Mouse (Mus musculus) stomach, embryonic 15.5 days (tissue): ENCODE data around the gene Sirpa. TPM values are rescaled to one million over a fixed set of nuclear protein-coding genes. Genes with fewer than 3 reads are reported as not detected.

ENCODE experiments used
- ATAC-seq: fragments of 200-750 bp; cut with Nextera tagmentation; 2 replicates; pipeline ENCODE4 v1.8.0; 2017; ENCODE audit warnings: low read depth, moderate number of reproducible peaks, moderate TSS enrichment; ENCODE audit not compliant: insufficient read depth, low FRiP score
- H3K27ac ChIP-seq: fragments of 300-500 bp; sonication (generic); 2 replicates; pipeline ENCODE4 v1.5.1; 2015; ENCODE audit warnings: mild to moderate bottlenecking, inconsistent platforms
- H3K27me3 ChIP-seq: fragments of 300-500 bp; sonication (generic); replicated peaks from 2 replicates; pipeline ENCODE4 v1.6.1; 2015; ENCODE audit warnings: inconsistent platforms
- H3K36me3 ChIP-seq: fragments of 300-500 bp; sonication (generic); 2 replicates; pipeline ENCODE4 v1.6.1; 2015; ENCODE audit warnings: inconsistent platforms
- H3K4me1 ChIP-seq: fragments of 300-500 bp; sonication (generic); 2 replicates; pipeline ENCODE4 v1.6.1; 2015; ENCODE audit warnings: inconsistent platforms
- H3K4me2 ChIP-seq: fragments of 300-500 bp; sonication (generic); 2 replicates; pipeline ENCODE4 v1.6.1; 2015; ENCODE audit warnings: mild to moderate bottlenecking, inconsistent platforms
- H3K4me3 ChIP-seq: fragments of 300-500 bp; sonication (generic); replicated peaks from 2 replicates; pipeline ENCODE4 v1.5.1; 2015; ENCODE audit warnings: inconsistent platforms
- H3K9ac ChIP-seq: fragments of 300-500 bp; sonication (generic); 2 replicates; pipeline ENCODE4 v1.6.1; 2015; ENCODE audit warnings: inconsistent platforms
- H3K9me3 ChIP-seq: fragments of 300-500 bp; sonication (generic); 2 replicates; pipeline ENCODE4 v1.6.1; 2016; ENCODE audit warnings: inconsistent platforms
- WGBS: fragments of 180-500 bp; shearing (Covaris S2); methylation state at CpG from one replicate; pipeline ENCODE4 v1.1.7; 2015; 5-methylcytosine and 5-hydroxymethylcytosine counted together
- polyA plus RNA-seq: library from polyadenylated mRNA; unstranded; fragments of >200 nt; fragmentation: Nextera tagmentation; extraction: Ambion mirVana; gene quantifications from 2 replicates; pipeline ENCODE4 v1.2.1, GENCODE M21; 2015

Gene Sirpa
- polyA plus RNA-seq, 1 experiment from 2014 or later: 30.8 TPM

GRCm38 (mm10) chr2:129658796-129659195 lies 66.2 kb downstream of the Sirpa start:
- 75% methylated on average over 4 of the region's 4 CpGs for WGBS
- no peak for ATAC-seq
- no peaks in the 10 kb centered on the region for H3K4me1 ChIP-seq
- H3K9me3 ChIP-seq: no peaks in the 10 kb centered on the region
- H3K9ac ChIP-seq: no peak overlapping the region
- no peak overlapping the region for H3K4me2 ChIP-seq
- no peaks in the 10 kb centered on the region for H3K36me3 ChIP-seq
- H3K27me3 ChIP-seq: no peaks in the 10 kb centered on the region
- H3K27ac ChIP-seq: no peak overlapping the region
- H3K4me3 ChIP-seq: no peak overlapping the region

DNA sequence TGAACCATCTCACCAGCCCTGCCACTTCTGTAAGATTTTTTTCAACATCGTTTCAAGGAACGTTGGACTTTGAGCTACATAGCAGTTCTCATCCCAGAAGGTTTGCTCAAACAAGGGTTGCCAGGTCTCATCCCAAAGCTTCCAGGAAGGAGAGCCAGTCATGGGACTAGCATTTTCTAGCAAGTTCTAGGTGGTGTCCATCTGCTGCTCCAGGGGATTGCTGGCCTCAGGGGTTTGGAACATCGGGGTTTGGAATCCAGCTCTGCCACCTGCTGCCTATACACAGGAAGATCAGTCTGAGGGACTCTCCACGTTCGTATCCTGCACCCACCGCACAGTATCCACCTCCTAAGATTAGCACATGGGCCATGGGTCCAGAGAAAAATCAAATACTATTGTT lies 67.4 kb downstream of the Sirpa start:
- Histone ChIP-seq H3K36me3 (no peaks in the 10 kb centered on the region), H3K9me3 (no peaks in the 10 kb centered on the region), H3K4me2 (no peak overlapping the region), H3K4me1 (no peaks in the 10 kb centered on the region), H3K27me3 (no peaks in the 10 kb centered on the region), H3K27ac (no peak overlapping the region), H3K9ac (no peak overlapping the region), H3K4me3 (no peak overlapping the region)
- ATAC-seq: no peak
- WGBS: 65% methylated on average over 6 of the region's 6 CpGs

DNA sequence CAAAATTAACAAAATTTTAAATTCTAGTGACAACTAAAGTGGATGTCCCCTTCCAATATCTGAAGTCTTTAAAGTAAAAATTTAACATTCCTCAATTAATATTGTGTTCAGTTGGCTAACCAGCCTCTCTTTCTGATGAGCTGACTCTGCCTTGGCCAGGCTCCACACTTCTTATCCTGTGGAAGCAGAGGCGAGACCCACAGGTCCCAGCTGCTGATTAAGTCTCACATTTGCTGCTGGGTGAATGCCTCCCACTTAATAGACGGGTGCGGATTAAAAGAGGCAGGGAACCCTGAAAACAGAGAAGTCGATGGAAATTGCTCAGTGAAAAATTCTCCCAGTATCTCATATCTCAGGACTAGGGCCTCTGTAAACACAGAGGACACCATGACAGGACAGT lies 69.8 kb downstream of the Sirpa start:
- ATAC-seq: no peak
- Histone ChIP-seq H3K9me3 (no peaks in the 10 kb centered on the region), H3K9ac (no peak overlapping the region), H3K4me1 (no peaks in the 10 kb centered on the region), H3K4me3 (no peak overlapping the region), H3K36me3 (no peaks in the 10 kb centered on the region), H3K27ac (no peak overlapping the region), H3K27me3 (no peaks in the 10 kb centered on the region), H3K4me2 (no peak overlapping the region)
- WGBS: 77% methylated on average over 4 of the region's 4 CpGs

DNA sequence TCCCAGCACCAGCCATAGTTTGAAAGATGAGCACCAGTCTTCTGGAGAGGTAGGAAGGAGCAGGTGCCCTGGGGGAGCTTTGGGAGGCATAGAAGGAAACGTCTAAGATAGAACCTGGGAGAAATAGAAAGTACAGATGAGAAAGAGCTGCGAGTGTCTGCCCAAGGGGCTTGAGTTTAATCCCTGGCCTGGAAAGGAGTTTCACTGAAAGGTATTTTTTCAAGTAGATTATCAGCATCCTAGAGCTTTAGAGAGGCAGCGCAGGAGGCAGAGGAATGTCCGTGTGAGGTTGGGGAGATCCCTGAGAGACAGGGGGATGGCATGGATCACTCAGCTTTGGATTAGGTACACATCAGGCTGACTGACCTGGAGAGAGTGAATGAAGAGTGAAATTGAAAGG lies 79.3 kb downstream of the Sirpa start:
- Histone ChIP-seq H3K36me3 (no peaks in the 10 kb centered on the region), H3K4me2 (no peak overlapping the region), H3K4me3 (no peak overlapping the region), H3K9ac (no peak overlapping the region), H3K4me1 (no peaks in the 10 kb centered on the region), H3K27me3 (no peaks in the 10 kb centered on the region), H3K9me3 (no peaks in the 10 kb centered on the region), H3K27ac (no peak overlapping the region)
- WGBS: 70% methylated on average over 4 of the region's 4 CpGs
- ATAC-seq: no peak

DNA sequence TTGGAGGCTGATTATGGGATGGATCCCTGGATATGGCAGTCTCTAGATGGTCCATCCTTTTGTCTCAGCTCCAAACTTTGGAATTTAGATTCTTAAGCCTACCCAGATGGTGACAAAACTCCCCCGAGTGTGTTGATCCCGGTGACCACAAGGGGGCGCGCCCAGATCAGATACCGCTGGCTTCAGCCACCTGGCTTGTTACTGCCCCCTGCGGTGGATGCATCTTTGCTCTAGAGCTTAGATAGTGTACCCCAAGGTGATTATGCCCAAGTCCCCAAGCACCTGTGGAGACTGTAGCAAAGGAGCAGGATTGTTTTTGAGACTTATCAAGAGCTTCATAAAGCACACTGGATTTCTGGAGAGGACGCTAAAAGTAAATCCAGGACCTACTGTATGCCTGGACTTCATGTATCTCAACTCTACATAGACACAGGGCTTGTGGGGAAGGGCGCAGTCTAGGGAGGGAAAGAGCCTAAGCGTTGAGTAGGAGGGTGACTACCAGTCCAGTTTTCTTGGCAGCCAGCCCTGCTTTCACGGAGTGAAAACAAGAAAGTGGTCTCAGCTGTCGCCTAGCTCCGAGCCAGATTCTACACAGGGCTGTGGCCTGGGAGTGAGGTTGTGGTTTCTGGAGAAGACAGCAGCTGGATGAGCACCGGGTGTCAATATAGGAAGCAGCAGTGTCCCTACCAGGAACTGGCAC lies 82.5 kb downstream of the Sirpa start:
- H3K27ac ChIP-seq: no peak overlapping the region
- no peak overlapping the region for H3K9ac ChIP-seq
- H3K4me1 ChIP-seq: no peaks in the 10 kb centered on the region
- H3K4me3 ChIP-seq: no peak overlapping the region
- ATAC-seq: no peak; the same call in 1 of the 2 replicates
- H3K4me2 ChIP-seq: no peak overlapping the region
- WGBS: 26% methylated on average over 13 of the region's 13 CpGs
- H3K27me3 ChIP-seq: no peaks in the 10 kb centered on the region
- no peaks in the 10 kb centered on the region for H3K36me3 ChIP-seq
- no peaks in the 10 kb centered on the region for H3K9me3 ChIP-seq

- H3K9me3 ChIP-seq: no peaks in the 10 kb centered on the region
- H3K27ac ChIP-seq: no peak overlapping the region
- no peak overlapping the region for H3K4me3 ChIP-seq
- H3K36me3 ChIP-seq: no peaks in the 10 kb centered on the region
- H3K4me2 ChIP-seq: no peak overlapping the region
- ATAC-seq: no peak
- 52% methylated on average over 2 of the region's 2 CpGs for WGBS
- no peak overlapping the region for H3K9ac ChIP-seq
- H3K27me3 ChIP-seq: no peaks in the 10 kb centered on the region
- H3K4me1 ChIP-seq: no peaks in the 10 kb centered on the region
These were observed 85.0 kb downstream of the Sirpa start for GRCm38 (mm10) chr2:129677664-129678063.

DNA sequence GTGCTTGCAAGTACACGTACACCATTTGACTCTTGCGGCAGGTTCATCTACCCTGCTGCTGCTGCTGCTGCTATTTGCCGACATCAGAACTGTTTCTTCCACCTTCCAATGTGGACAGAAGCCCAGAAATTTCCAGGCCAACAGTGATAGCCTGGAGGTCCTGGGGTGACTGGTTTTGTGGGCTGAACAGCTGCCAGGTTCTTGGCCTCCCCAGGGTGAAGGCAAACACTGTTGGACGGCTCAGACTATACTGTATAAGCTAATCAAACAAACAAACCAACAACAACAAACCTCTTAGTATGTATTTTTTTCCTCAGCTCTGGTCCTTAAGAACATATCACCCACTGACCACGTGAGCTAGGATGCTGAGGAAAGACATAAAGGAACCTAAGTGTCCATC lies 86.4 kb downstream of the Sirpa start:
- H3K4me1 ChIP-seq: no peaks in the 10 kb centered on the region
- no peak overlapping the region for H3K4me3 ChIP-seq
- no peak for ATAC-seq
- no peaks in the 10 kb centered on the region for H3K27me3 ChIP-seq
- no peaks in the 10 kb centered on the region for H3K9me3 ChIP-seq
- H3K4me2 ChIP-seq: no peak overlapping the region
- no peak overlapping the region for H3K27ac ChIP-seq
- no peaks in the 10 kb centered on the region for H3K36me3 ChIP-seq
- no peak overlapping the region for H3K9ac ChIP-seq
- WGBS: 71% methylated on average over 5 of the region's 5 CpGs

DNA sequence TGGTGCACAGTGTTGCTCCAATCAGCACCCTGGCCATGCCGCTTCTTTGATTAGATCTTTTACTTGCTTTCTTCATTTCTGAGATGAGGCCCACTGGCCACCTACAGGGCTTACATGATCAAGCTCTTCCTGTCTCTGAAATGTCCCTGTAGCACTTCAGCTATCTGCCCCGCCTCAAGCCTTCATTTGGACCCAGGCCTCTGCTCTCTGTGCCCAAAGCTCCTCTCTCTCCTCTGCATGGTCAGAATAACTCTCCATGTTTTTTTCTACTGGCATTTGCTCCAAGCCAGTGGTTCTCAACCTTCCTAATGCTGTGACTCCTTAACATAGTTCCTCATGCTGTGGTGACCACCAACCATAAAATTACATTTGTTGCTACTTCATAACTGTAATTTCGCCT lies 87.6 kb downstream of the Sirpa start:
- Histone ChIP-seq H3K27ac (no peak overlapping the region), H3K9me3 (no peaks in the 10 kb centered on the region), H3K4me1 (no peaks in the 10 kb centered on the region), H3K36me3 (no peaks in the 10 kb centered on the region), H3K27me3 (no peaks in the 10 kb centered on the region), H3K9ac (no peak overlapping the region), H3K4me2 (no peak overlapping the region), H3K4me3 (no peak overlapping the region)
- WGBS: 88% methylated on average over 3 of the region's 3 CpGs
- no peak for ATAC-seq

Other genes with a start within 250 kb of the Sirpa start
- 0.15 TPM in 2 replicates for gene Il1b, start 221.7 kb upstream of the Sirpa start, polyA plus RNA-seq
- 0.09 and 0.22 TPM in 2 replicates for gene F830045P16Rik, start 56.2 kb upstream of the Sirpa start, polyA plus RNA-seq
- 0.26 and 0.31 TPM in 2 replicates for gene Pdyn, start 107.0 kb downstream of the Sirpa start, polyA plus RNA-seq
- gene Stk35, start 207.7 kb downstream of the Sirpa start, polyA plus RNA-seq: 11.4 and 12.2 TPM in 2 replicates